Mouse (Mus musculus) lung, postnatal 0 days (tissue): ENCODE data around the gene Tars2. TPM values are rescaled to one million over a fixed set of nuclear protein-coding genes. Genes with fewer than 3 reads are reported as not detected.
A peak's percentile ranks its signal among the peaks of the same experiment; 100 is the strongest.
"Not testable (repeated sequence)": the region's sequence is repeated elsewhere in the genome, so short reads cannot be mapped to it uniquely, and the experiment has no call there.

Experiments
- ATAC-seq: fragments of 200-750 bp; cut with Nextera tagmentation; 2 replicates; pipeline ENCODE4 v1.8.0; 2017; ENCODE audit warnings: moderate library complexity
- DNase-seq: peaks from one replicate; pipeline ENCODE4 v3.0.0-alpha.2; 2016; ENCODE audit warnings: low spot score
- H3K27ac ChIP-seq: fragments of 300-500 bp; sonication (generic); 2 replicates; pipeline ENCODE4 v1.5.1; 2014; ENCODE audit warnings: antibody characterized with exemption, mild to moderate bottlenecking, low read length, mixed read lengths
- H3K27me3 ChIP-seq: fragments of 300-500 bp; sonication (generic); replicated peaks from 2 replicates; pipeline ENCODE4 v1.6.1; 2014; ENCODE audit warnings: low read length, mixed read lengths; ENCODE audit not compliant: insufficient read depth
- H3K36me3 ChIP-seq: fragments of 300-500 bp; sonication (generic); 2 replicates; pipeline ENCODE4 v1.6.1; 2014; ENCODE audit warnings: low read length, mixed read lengths; ENCODE audit not compliant: insufficient read depth
- H3K4me1 ChIP-seq: fragments of 300-500 bp; sonication (generic); 2 replicates; pipeline ENCODE4 v1.6.1; 2014; ENCODE audit warnings: antibody characterized with exemption, low read depth, low read length, mixed read lengths; ENCODE audit not compliant: insufficient read depth
- H3K4me2 ChIP-seq: fragments of 300-500 bp; sonication (generic); replicated peaks from 2 replicates; pipeline ENCODE4 v1.6.1; 2014; ENCODE audit warnings: low read depth, mild to moderate bottlenecking, low read length, moderate library complexity, mixed read lengths
- H3K4me3 ChIP-seq: fragments of 300-500 bp; sonication (generic); 2 replicates; pipeline ENCODE4 v1.5.1; 2014; ENCODE audit warnings: low read depth, low read length
- H3K9ac ChIP-seq: fragments of 300-500 bp; sonication (generic); replicated peaks from 2 replicates; pipeline ENCODE4 v1.6.1; 2014; ENCODE audit warnings: low read depth, mild to moderate bottlenecking
- H3K9me3 ChIP-seq: fragments of 300-500 bp; sonication (generic); 2 replicates; pipeline ENCODE4 v1.6.1; 2016; ENCODE audit warnings: low read length, mixed read lengths
- CTCF ChIP-seq: IDR thresholded peaks from 2 replicates; pipeline ENCODE4 v1.5.1; 2016; ENCODE audit warnings: antibody characterized with exemption, mild to moderate bottlenecking
- EP300 ChIP-seq: IDR thresholded peaks from 2 replicates; pipeline ENCODE4 v1.6.1; 2016; ENCODE audit warnings: antibody characterized with exemption, mild to moderate bottlenecking, control low read depth
- WGBS: fragments of 180-500 bp; shearing (Covaris S2); extraction: QIAGEN DNeasy Blood & Tissue Kit; methylation state at CpG from one replicate; pipeline ENCODE4 v1.1.7; 2014; 5-methylcytosine and 5-hydroxymethylcytosine counted together
- microRNA-seq: library from miRNA; unstranded; fragments of <30 nt; microRNA quantifications from one replicate; pipeline ENCODE4, GENCODE M21; 2016
- polyA plus RNA-seq: library from polyadenylated mRNA; unstranded; fragments of >200 nt; fragmentation: Nextera tagmentation; extraction: Ambion mirVana; gene quantifications from 2 replicates; pipeline ENCODE4 v1.2.1, GENCODE M21; 2015

Gene Tars2
- polyA plus RNA-seq, 1 experiment from 2014 or later, result 18.5 TPM

DNA sequence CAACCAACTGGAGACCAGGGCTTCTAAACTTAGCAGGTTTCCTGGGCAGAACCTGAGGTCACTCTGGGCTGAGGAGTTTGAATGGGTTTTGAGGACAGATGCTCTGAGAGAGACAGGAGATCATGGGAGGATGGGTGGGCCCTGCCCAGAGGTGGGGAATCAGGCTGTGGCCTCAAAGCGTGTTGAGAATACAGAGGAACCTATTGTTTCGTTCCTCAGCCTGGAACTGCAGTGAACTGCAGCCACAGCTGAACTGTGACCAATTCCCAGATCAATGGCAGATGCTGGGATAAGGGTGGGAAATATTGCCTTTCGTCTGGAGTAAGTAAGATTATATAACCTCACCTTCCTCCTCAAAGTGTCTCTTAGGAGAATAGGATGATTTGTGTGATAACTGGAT, 64.2 kb downstream of the Tars2 start:
- no peak for TF ChIP-seq CTCF
- Histone ChIP-seq H3K9ac (no peak overlapping the region), H3K4me2 (no peak overlapping the region), H3K4me3 (no peak overlapping the region), H3K4me1 (peaks cover 32% of the 10 kb centered on the region; the same call in 1 of the 2 replicates), H3K27ac (peak overlapping the region; percentile 74), H3K36me3 (no peaks in the 10 kb centered on the region), H3K27me3 (no peaks in the 10 kb centered on the region), H3K9me3 (no peaks in the 10 kb centered on the region)
- DNase-seq, result no peak
- no peak for ATAC-seq
- WGBS, result 59% methylated on average over 3 of the region's 3 CpGs

GRCm38 (mm10) chr3:95694808-95695703, 65.0 kb downstream of the Tars2 start:
- Histone ChIP-seq H3K9ac (no peak overlapping the region), H3K9me3 (no peaks in the 10 kb centered on the region), H3K27ac (no peak overlapping the region), H3K36me3 (no peaks in the 10 kb centered on the region), H3K4me3 (no peak overlapping the region), H3K4me1 (peaks cover 29% of the 10 kb centered on the region; the same call in 1 of the 2 replicates), H3K4me2 (no peak overlapping the region), H3K27me3 (no peaks in the 10 kb centered on the region)
- WGBS, result 84% methylated on average over 11 of the region's 11 CpGs
- TF ChIP-seq EP300 (no peak), CTCF (no peak)
- no peak for ATAC-seq
- peak; percentile 4 for DNase-seq

GRCm38 (mm10) chr3:95693821-95694807, 65.9 kb downstream of the Tars2 start:
- peak; percentile 86 for DNase-seq
- peaks cover 29% of the 10 kb centered on the region; the same call in 1 of the 2 replicates for H3K4me1 ChIP-seq

GRCm38 (mm10) chr3:95692677-95693076, 67.3 kb downstream of the Tars2 start:
- H3K27ac ChIP-seq, result no peak overlapping the region
- ATAC-seq (no peak), DNase-seq (peak; percentile 47)
- WGBS, result 50% methylated on average over 6 of the region's 6 CpGs
- H3K9me3 ChIP-seq, result no peaks in the 10 kb centered on the region
- peaks cover 29% of the 10 kb centered on the region; the same call in 1 of the 2 replicates for H3K4me1 ChIP-seq
- H3K27me3 ChIP-seq, result no peaks in the 10 kb centered on the region
- no peaks in the 10 kb centered on the region for H3K36me3 ChIP-seq
- no peak for TF ChIP-seq CTCF
- TF ChIP-seq EP300, result no peak; the same call in 1 of the 2 replicates
- no peak overlapping the region for H3K4me2 ChIP-seq
- no peak overlapping the region for H3K4me3 ChIP-seq
- H3K9ac ChIP-seq, result no peak overlapping the region

More at GRCm38 (mm10) chr3:95693821-95694807, 65.9 kb downstream of the Tars2 start:
- TF ChIP-seq EP300 (peak; percentile 97), CTCF (no peak)
- Histone ChIP-seq H3K9ac (no peak overlapping the region), H3K4me2 (no peak overlapping the region), H3K36me3 (no peaks in the 10 kb centered on the region), H3K9me3 (no peaks in the 10 kb centered on the region), H3K4me3 (no peak overlapping the region), H3K27me3 (no peaks in the 10 kb centered on the region), H3K27ac (peak overlapping the region; percentile 78)
- 33% methylated on average over 11 of the region's 11 CpGs for WGBS
- ATAC-seq, result peak; percentile 66

GRCm38 (mm10) chr3:95690552-95690951, 69.5 kb downstream of the Tars2 start:
- H3K4me2 ChIP-seq, ATAC-seq, H3K9me3 ChIP-seq, H3K27me3 ChIP-seq, H3K9ac ChIP-seq, DNase-seq, H3K4me3 ChIP-seq, H3K36me3 ChIP-seq: not testable (repeated sequence)
- 84% methylated on average over 2 of the region's 2 CpGs for WGBS
- H3K27ac ChIP-seq, result peak overlapping the region; percentile 74
- H3K4me1 ChIP-seq, result peaks cover 19% of the 10 kb centered on the region; the same call in 1 of the 2 replicates

Small RNA genes lying within 50 kb of the gene (microRNA-seq; reads per million reads assigned to microRNA genes)
- not detected for gene Mir7014

Other genes with a start within 250 kb of the Tars2 start
- gene Ctss, start 233.4 kb downstream of the Tars2 start, polyA plus RNA-seq, result 109 and 115 TPM in 2 replicates
- not detected in 2 replicates for gene Hormad1, start 200.5 kb downstream of the Tars2 start, polyA plus RNA-seq
- 23.1 and 25.3 TPM in 2 replicates for gene Golph3l, start 171.3 kb downstream of the Tars2 start, polyA plus RNA-seq
- 48.2 and 52.0 TPM in 2 replicates for gene Ensa, start 135.2 kb downstream of the Tars2 start, polyA plus RNA-seq
- gene Mcl1, start 101.4 kb downstream of the Tars2 start, polyA plus RNA-seq, result 99.6 and 101 TPM in 2 replicates
- gene Adamtsl4, start 72.3 kb downstream of the Tars2 start, polyA plus RNA-seq, result 11.8 and 13.2 TPM in 2 replicates
- 94.3 and 107 TPM in 2 replicates for gene Ecm1, start 20.6 kb downstream of the Tars2 start, polyA plus RNA-seq
- gene Rprd2, start 58.7 kb upstream of the Tars2 start, polyA plus RNA-seq, result 12.9 and 14.0 TPM in 2 replicates
- 14.3 and 16.0 TPM in 2 replicates for gene Prpf3, start 95.7 kb upstream of the Tars2 start, polyA plus RNA-seq
- 252 and 273 TPM in 2 replicates for gene Mrps21, start 111.3 kb upstream of the Tars2 start, polyA plus RNA-seq
- gene Ciart, start 122.0 kb upstream of the Tars2 start, polyA plus RNA-seq, result 2.0 and 3.1 TPM in 2 replicates
- gene BC028528, start 131.8 kb upstream of the Tars2 start, polyA plus RNA-seq, result 247 and 252 TPM in 2 replicates
- 48.6 and 49.1 TPM in 2 replicates for gene Aph1a, start 133.8 kb upstream of the Tars2 start, polyA plus RNA-seq
- 4.4 and 4.5 TPM in 2 replicates for gene Car14, start 144.5 kb upstream of the Tars2 start, polyA plus RNA-seq
- 72.5 and 79.6 TPM in 2 replicates for gene Anp32e, start 169.0 kb upstream of the Tars2 start, polyA plus RNA-seq
- gene Plekho1, start 235.8 kb upstream of the Tars2 start, polyA plus RNA-seq, result 53.5 and 55.4 TPM in 2 replicates